Mouse (Mus musculus) heart, postnatal 0 days (tissue): ENCODE data around the gene Rcan1. TPM values are rescaled to one million over a fixed set of nuclear protein-coding genes. Genes with fewer than 3 reads are reported as not detected.

Experiments used
- ATAC-seq: fragments of 200-750 bp; cut with Nextera tagmentation; 2 replicates; pipeline ENCODE4 v1.8.0; 2017; ENCODE audit warnings: low read depth, moderate number of reproducible peaks, moderate library complexity; ENCODE audit not compliant: insufficient read depth
- DNase-seq: peaks from one replicate; pipeline ENCODE4 v3.0.0-alpha.2; 2016; ENCODE audit warnings: low spot score
- H3K27ac ChIP-seq: fragments of 300-500 bp; sonication (generic); 2 replicates; pipeline ENCODE4 v1.5.1; 2014; ENCODE audit warnings: low read depth, mild to moderate bottlenecking
- H3K27me3 ChIP-seq: fragments of 300-500 bp; sonication (generic); 2 replicates; pipeline ENCODE4 v1.6.1; 2014; ENCODE audit warnings: low read length, mixed read lengths; ENCODE audit not compliant: control insufficient read depth, insufficient read depth
- H3K36me3 ChIP-seq: fragments of 300-500 bp; sonication (generic); replicated peaks from 2 replicates; pipeline ENCODE4 v1.6.1; 2014; ENCODE audit warnings: low read length, mixed read lengths; ENCODE audit not compliant: control insufficient read depth, insufficient read depth
- H3K4me1 ChIP-seq: fragments of 300-500 bp; sonication (generic); 2 replicates; pipeline ENCODE4 v1.6.1; 2014; ENCODE audit warnings: antibody characterized with exemption; ENCODE audit not compliant: control insufficient read depth, insufficient read depth
- H3K4me2 ChIP-seq: fragments of 300-500 bp; sonication (generic); 2 replicates; pipeline ENCODE4 v1.6.1; 2014; ENCODE audit warnings: low read depth, mild to moderate bottlenecking, low read length, moderate library complexity
- H3K4me3 ChIP-seq: fragments of 300-500 bp; sonication (generic); 2 replicates; pipeline ENCODE4 v1.5.1; 2014; ENCODE audit warnings: low read depth, low read length
- H3K9ac ChIP-seq: fragments of 300-500 bp; sonication (generic); replicated peaks from 2 replicates; pipeline ENCODE4 v1.6.1; 2014; ENCODE audit warnings: low read depth, low read length, mixed read lengths
- H3K9me3 ChIP-seq: fragments of 300-500 bp; sonication (generic); replicated peaks from 2 replicates; pipeline ENCODE4 v1.6.1; 2016; ENCODE audit warnings: low read length; ENCODE audit not compliant: control insufficient read depth
- CTCF ChIP-seq: IDR thresholded peaks from 2 replicates; pipeline ENCODE4 v1.5.1; 2016; ENCODE audit warnings: antibody characterized with exemption, control low read depth, low read depth
- EP300 ChIP-seq: IDR thresholded peaks from 2 replicates; pipeline ENCODE4 v1.6.1; 2016; ENCODE audit warnings: antibody characterized with exemption, low read depth
- WGBS: fragments of 180-500 bp; shearing (Covaris S2); extraction: QIAGEN DNeasy Blood & Tissue Kit; methylation state at CpG from one replicate; pipeline ENCODE4 v1.1.7; 2014; 5-methylcytosine and 5-hydroxymethylcytosine counted together
- polyA plus RNA-seq: library from polyadenylated mRNA; unstranded; fragments of >200 nt; fragmentation: Nextera tagmentation; extraction: Ambion mirVana; gene quantifications from 2 replicates; pipeline ENCODE4 v1.2.1, GENCODE M21; 2015
- total RNA-seq: library from RNA; depleted of rRNA; stranded (reverse); fragments of >200 nt; gene quantifications from 2 replicates; pipeline ENCODE4 v1.2.3, GENCODE M21; 2014; ENCODE audit warnings: low replicate concordance; rRNA removed

Gene Rcan1
- total and polyA plus RNA-seq, 2 experiments from 2014 or later: 64.6 to 83.7 TPM

DNA sequence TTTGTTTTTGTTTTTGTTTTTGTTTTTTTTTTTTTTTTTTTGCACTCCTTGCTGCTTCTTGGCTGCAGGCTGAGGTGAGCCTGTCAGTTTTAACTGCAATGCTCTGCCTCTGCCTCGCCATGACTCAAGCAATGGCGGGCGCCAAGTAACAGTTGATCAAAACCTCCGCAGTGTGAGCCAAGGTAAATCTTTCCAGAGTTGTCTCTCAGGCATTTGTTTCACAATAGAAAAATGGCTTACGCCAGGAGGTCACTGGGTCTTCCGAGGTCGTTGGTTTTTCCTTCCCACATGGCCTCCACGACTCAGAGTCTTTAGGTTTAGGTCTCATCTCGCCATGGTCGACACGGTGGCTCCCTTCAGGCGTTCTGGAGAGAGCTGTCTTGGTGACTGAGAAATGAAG, 117.4 kb downstream of the Rcan1 start:
- Histone ChIP-seq H3K4me3 (no peak overlapping the region), H3K4me2 (no peak overlapping the region), H3K9ac (no peak overlapping the region), H3K27ac (no peak overlapping the region), H3K4me1 (peaks cover 34% of the 10 kb centered on the region), H3K9me3 (no peaks in the 10 kb centered on the region), H3K27me3 (no peaks in the 10 kb centered on the region), H3K36me3 (no peaks in the 10 kb centered on the region)
- ATAC-seq: no peak
- no peak for DNase-seq
- TF ChIP-seq EP300: no peak
- TF ChIP-seq CTCF: no peak
- 86% methylated on average over 12 of the region's 12 CpGs for WGBS

DNA sequence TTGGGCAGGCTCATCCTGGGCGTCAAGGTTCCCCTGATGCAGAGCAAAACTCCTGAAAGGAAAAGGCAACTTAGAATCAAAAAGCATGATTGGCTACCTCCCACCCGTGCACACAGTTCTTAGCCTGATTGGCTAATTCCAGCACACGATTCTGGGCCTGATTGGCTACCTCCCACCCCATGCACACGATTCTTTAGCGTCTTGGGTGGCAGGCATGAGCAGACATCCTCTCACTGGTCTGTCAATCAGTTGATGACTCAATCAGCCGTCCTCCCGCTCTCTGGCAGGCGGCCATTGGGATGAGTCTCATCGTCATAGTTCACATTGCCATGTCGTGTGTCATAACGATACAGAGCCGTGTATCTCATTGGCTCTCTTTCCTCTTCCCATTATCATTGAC, 121.7 kb downstream of the Rcan1 start:
- Histone ChIP-seq H3K9ac (no peak overlapping the region), H3K4me1 (0 out of 2 replicates have a peak, but pooled peaks cover 2% of the 10 kb centered on the region), H3K36me3 (no peaks in the 10 kb centered on the region), H3K4me3 (no peak overlapping the region), H3K27me3 (no peaks in the 10 kb centered on the region), H3K27ac (peak overlapping the region; percentile 30; the same call in 1 of the 2 replicates), H3K4me2 (no peak overlapping the region), H3K9me3 (no peaks in the 10 kb centered on the region)
- no peak for DNase-seq
- TF ChIP-seq CTCF (no peak), EP300 (no peak)
- 55% methylated on average over 12 of the region's 12 CpGs for WGBS
- ATAC-seq: no peak

DNA sequence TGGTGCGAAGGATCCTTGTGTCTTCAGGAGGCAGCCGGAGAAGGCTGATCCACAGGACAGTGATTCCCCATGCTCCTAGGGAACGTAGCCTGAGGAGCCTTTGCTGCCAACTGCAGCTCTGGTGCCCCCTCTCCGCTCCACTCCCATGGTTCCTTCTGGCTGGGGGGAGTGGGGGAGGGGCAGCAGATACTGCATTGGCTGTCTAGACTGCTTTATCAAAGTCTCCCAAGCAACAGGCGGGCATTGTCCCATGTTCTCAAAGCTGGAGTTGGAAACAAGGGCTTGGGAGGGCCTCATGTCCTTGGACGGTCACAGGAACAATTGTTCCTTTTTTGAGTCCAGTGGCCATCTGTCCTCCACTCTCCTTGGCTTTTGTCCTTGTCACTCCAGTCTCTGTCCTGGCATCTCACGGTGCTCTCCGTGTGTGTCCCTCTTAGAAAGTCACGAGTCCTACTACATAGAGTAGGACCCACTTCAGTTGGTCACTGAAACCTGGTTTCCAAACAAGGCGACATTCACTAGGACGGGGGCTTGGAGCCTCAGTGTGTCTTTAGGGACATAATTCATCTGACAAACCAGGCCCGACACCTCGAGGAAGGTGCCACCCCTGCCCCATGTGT, 124.3 kb downstream of the Rcan1 start:
- Histone ChIP-seq H3K27me3 (no peaks in the 10 kb centered on the region), H3K9me3 (no peaks in the 10 kb centered on the region), H3K36me3 (no peaks in the 10 kb centered on the region), H3K4me2 (no peak overlapping the region), H3K4me3 (no peak overlapping the region), H3K9ac (no peak overlapping the region; the same call in 1 of the 2 replicates), H3K4me1 (peaks cover 5% of the 10 kb centered on the region; the same call in 1 of the 2 replicates), H3K27ac (peak overlapping the region; percentile 99)
- WGBS: 37% methylated on average over 13 of the region's 13 CpGs
- ATAC-seq: peak; percentile 84
- DNase-seq: peak; percentile 93
- no peak for TF ChIP-seq EP300
- no peak for TF ChIP-seq CTCF

DNA sequence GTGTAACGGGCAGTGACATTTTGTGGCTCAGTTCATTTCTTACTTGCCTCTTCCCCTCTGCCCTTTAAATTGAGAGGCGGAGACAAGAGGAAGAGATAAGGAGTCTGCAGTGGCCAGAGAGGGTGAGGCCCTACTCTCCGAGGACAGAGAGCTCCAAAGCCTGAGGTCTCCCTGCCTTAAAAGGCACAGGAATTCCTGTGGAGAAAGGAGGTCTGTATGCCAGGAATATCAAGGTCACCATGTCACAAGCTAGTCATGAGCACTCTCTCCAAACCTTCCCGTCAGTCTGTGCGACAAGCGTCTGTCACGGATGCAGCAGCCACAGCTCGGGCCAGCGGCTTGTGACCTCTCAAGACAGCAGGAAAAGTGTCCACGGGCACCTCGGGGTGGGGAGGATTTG, 125.5 kb downstream of the Rcan1 start:
- 6% methylated on average over 11 of the region's 11 CpGs for WGBS
- H3K9me3 ChIP-seq: no peaks in the 10 kb centered on the region
- no peaks in the 10 kb centered on the region for H3K36me3 ChIP-seq
- peaks cover 15% of the 10 kb centered on the region for H3K4me1 ChIP-seq
- no peak overlapping the region for H3K4me3 ChIP-seq
- H3K4me2 ChIP-seq: no peak overlapping the region
- peak; percentile 99 for DNase-seq
- TF ChIP-seq CTCF: no peak
- peak; percentile 99; the same call in 1 of the 2 replicates for TF ChIP-seq EP300
- peak overlapping the region; percentile 99 for H3K27ac ChIP-seq
- no peaks in the 10 kb centered on the region for H3K27me3 ChIP-seq
- ATAC-seq: peak; percentile 78
- no peak overlapping the region for H3K9ac ChIP-seq

Other genes with a start within 250 kb of the Rcan1 start
- 1.6 and 3.7 TPM in 2 replicates for gene Kcne2, start 178.5 kb downstream of the Rcan1 start, total RNA-seq
- 1.5 and 1.8 TPM in 2 replicates for gene Kcne2, start 178.5 kb downstream of the Rcan1 start, polyA plus RNA-seq
- gene Smim11, start 169.6 kb downstream of the Rcan1 start, total RNA-seq: 12.3 and 17.5 TPM in 2 replicates
- 165 and 187 TPM in 2 replicates for gene Smim11, start 169.6 kb downstream of the Rcan1 start, polyA plus RNA-seq
- not detected in 2 replicates for gene Fam243, start 149.4 kb downstream of the Rcan1 start, total RNA-seq
- gene Fam243, start 149.4 kb downstream of the Rcan1 start, polyA plus RNA-seq: 0.05 TPM in 1 of 2 replicates, not detected in the other
- gene Kcne1, start 111.4 kb downstream of the Rcan1 start, total RNA-seq: 182 and 283 TPM in 2 replicates
- gene Kcne1, start 111.4 kb downstream of the Rcan1 start, polyA plus RNA-seq: 324 and 415 TPM in 2 replicates
- gene Clic6, start 14.9 kb upstream of the Rcan1 start, total RNA-seq: 0.38 and 3.6 TPM in 2 replicates
- gene Clic6, start 14.9 kb upstream of the Rcan1 start, polyA plus RNA-seq: 1.1 and 1.7 TPM in 2 replicates